Mouse (Mus musculus): ENCODE measurements around the gene Dnajc7.

The Dnajc7 gene

GRCm38 (mm10) chr11:100581756-100582155 is 38.2 kb downstream of the Dnajc7 start:
- DNase-seq (ENCODE audit: low read depth in 1 of 2, low spot score in 2 of 2), result no peak

- DNase-seq (ENCODE audit: low read depth in 1 of 2, low spot score in 2 of 2), result no peak
Observed at GRCm38 (mm10) chr11:100580275-100580674, 39.7 kb downstream of the Dnajc7 start.

- DNase-seq (ENCODE audit: low read depth in 1 of 2, low spot score in 2 of 2), result no peak
Observed at GRCm38 (mm10) chr11:100579116-100579799, 40.7 kb downstream of the Dnajc7 start.

GRCm38 (mm10) chr11:100577852-100578599 is 41.9 kb downstream of the Dnajc7 start:
- no peak for DNase-seq (ENCODE audit: low read depth in 1 of 2, low spot score in 2 of 2)

GRCm38 (mm10) chr11:100576256-100576655 is 43.7 kb downstream of the Dnajc7 start:
- DNase-seq (ENCODE audit: low read depth in 1 of 2, low spot score in 2 of 2), result no peak

- DNase-seq (ENCODE audit: low read depth in 1 of 2, low spot score in 2 of 2), result no peak
Observed at GRCm38 (mm10) chr11:100575484-100575855, 44.5 kb downstream of the Dnajc7 start.

GRCm38 (mm10) chr11:100574708-100575483 is 45.1 kb downstream of the Dnajc7 start, which contains the start of gene Cnp:
TSS of gene Cnp (plus strand) at chr11:100574904.
- peak; percentile 18 to 30 for DNase-seq (ENCODE audit: low read depth in 1 of 2, low spot score in 2 of 2)

GRCm38 (mm10) chr11:100574188-100574587 is 45.8 kb downstream of the Dnajc7 start:
- DNase-seq (ENCODE audit: low read depth in 1 of 2, low spot score in 2 of 2), result no peak

GRCm38 (mm10) chr11:100571202-100571567 is 48.8 kb downstream of the Dnajc7 start:
- DNase-seq (ENCODE audit: low read depth in 1 of 2, low spot score in 2 of 2), result no peak

- DNase-seq (ENCODE audit: low read depth in 1 of 2, low spot score in 2 of 2), result peak; percentile 34 to 40
Observed at GRCm38 (mm10) chr11:100570430-100571201, 49.4 kb downstream of the Dnajc7 start.

- DNase-seq (ENCODE audit: low read depth in 1 of 2, low spot score in 2 of 2), result no peak
Observed at GRCm38 (mm10) chr11:100569789-100570188, 50.2 kb downstream of the Dnajc7 start.

GRCm38 (mm10) chr11:100568692-100569091 is 51.3 kb downstream of the Dnajc7 start:
- no peak for DNase-seq (ENCODE audit: low read depth in 1 of 2, low spot score in 2 of 2)

- DNase-seq (ENCODE audit: low read depth in 1 of 2, low spot score in 2 of 2), result no peak
Observed at GRCm38 (mm10) chr11:100567815-100568245, 52.1 kb downstream of the Dnajc7 start.

- no peak for DNase-seq (ENCODE audit: low read depth in 1 of 2, low spot score in 2 of 2)
Observed at GRCm38 (mm10) chr11:100567229-100567628, 52.7 kb downstream of the Dnajc7 start.

GRCm38 (mm10) chr11:100564703-100565102 is 55.3 kb downstream of the Dnajc7 start:
- DNase-seq (ENCODE audit: low read depth in 1 of 2, low spot score in 2 of 2), result no peak

GRCm38 (mm10) chr11:100564297-100564696 is 55.7 kb downstream of the Dnajc7 start:
- DNase-seq (ENCODE audit: low read depth in 1 of 2, low spot score in 2 of 2), result no peak

GRCm38 (mm10) chr11:100561748-100562147 is 58.2 kb downstream of the Dnajc7 start:
- DNase-seq (ENCODE audit: low read depth in 1 of 2, low spot score in 2 of 2), result no peak

- DNase-seq (ENCODE audit: low read depth in 1 of 2, low spot score in 2 of 2), result no peak
Observed at GRCm38 (mm10) chr11:100559476-100559875, 60.5 kb downstream of the Dnajc7 start.

GRCm38 (mm10) chr11:100557563-100557962 is 62.4 kb downstream of the Dnajc7 start:
- DNase-seq (ENCODE audit: low read depth in 1 of 2, low spot score in 2 of 2), result no peak

GRCm38 (mm10) chr11:100555583-100555982 is 64.4 kb downstream of the Dnajc7 start:
- no peak for DNase-seq (ENCODE audit: low read depth in 1 of 2, low spot score in 2 of 2)

GRCm38 (mm10) chr11:100552842-100553241 is 67.1 kb downstream of the Dnajc7 start:
- DNase-seq (ENCODE audit: low read depth in 1 of 2, low spot score in 2 of 2), result no peak

Data from monocyte, adult 2 months (primary cell).